Mouse (Mus musculus): ENCODE measurements at regions not wholly inside any gene's neighbourhood (a gene's known extent, or its start where the extent isn't known, plus 50 kb on each side); places are given as distances from the start of the nearest gene placed in this dataset.

DNA sequence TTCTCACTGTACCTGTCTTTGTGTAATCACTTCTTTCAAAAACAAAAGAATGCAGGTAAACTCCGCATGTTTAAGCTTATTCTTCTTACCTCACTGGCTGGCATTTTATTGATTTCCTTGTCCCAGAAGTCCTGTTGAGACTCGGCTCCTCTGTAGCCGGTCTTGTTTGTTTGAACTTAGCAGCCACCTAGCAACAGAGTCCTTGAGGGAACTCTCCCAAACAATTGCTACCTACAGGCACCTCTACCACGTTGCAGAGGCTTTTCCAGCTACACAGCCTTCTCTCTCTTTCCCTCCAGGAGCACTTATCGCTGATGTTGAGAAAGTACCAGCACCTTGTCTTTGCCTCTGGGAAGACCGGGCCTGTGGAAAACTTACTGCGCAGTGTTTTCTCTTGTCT is 285.7 kb downstream of the Klf5 start:
- no peak for TF ChIP-seq CTCF (IDR thresholded peaks at IDR 0.05; ENCODE audit: low read depth)
- TF ChIP-seq EP300 (IDR thresholded peaks at IDR 0.05; ENCODE audit: low read depth), result no peak

Data from liver, postnatal 0 days (tissue).